14 mouse cellular contexts compared by ENCODE assay signal in genomic region chr3:56302346-56303185, GRCm38 (mm10).
DNase-seq lines count a peak whose midpoint lies in the region; ATAC-seq lines count a peak whose summit lies in the region.
"Had no signal": no experiment of that assay in that cellular context is flagged by ENCODE, and none has a peak within 500 bp of the region (broad histone marks: within the 10 kb centered on the region; RNA-seq: fewer than 3 reads in every experiment).

No protein-coding gene starts in this region.

- peak; percentile 85 for ATAC-seq in hindbrain, embryonic 13.5 days (ENCODE audit: low FRiP score)
- peak; percentile 93 for ATAC-seq in neural tube, embryonic 13.5 days (ENCODE audit: low read depth)
- no peak for ATAC-seq in frontal cortex, adult (ENCODE audit: low TSS enrichment)
- ATAC-seq: activated CD4-positive, CD25-positive, alpha-beta regulatory T cell, adult 4 months; CD4-positive, CD25-positive, alpha-beta regulatory T cell, adult 4 months had no signal

- 9% methylated on average over 7 of the region's 7 CpGs for WGBS in hindbrain, embryonic 13.5 days
- 7% methylated on average over 7 of the region's 7 CpGs for WGBS in neural tube, embryonic 13.5 days

- intact Hi-C loops in heart, postnatal 25 days (cut with DNase I): no loop called here

- peaks cover 10% of the 10 kb centered on the region; the same call in 1 of the 2 replicates for H3K4me1 ChIP-seq in hindbrain, embryonic 13.5 days (replicated peaks)
- H3K4me1 ChIP-seq in neural tube, embryonic 13.5 days (replicated peaks): peaks cover 15% of the 10 kb centered on the region

- DNase-seq in left cerebral cortex, adult 11 months (ENCODE audit: low spot score): peak; percentile 18
- DNase-seq in left cerebral cortex, adult 8-10 months (ENCODE audit: low spot score in 2 of 2): no peak
- peak; percentile 75 for DNase-seq in embryo, embryonic 10.5 days (ENCODE audit: low spot score)
- no peak for DNase-seq in heart, postnatal 25 days (ENCODE audit: low spot score)
- no peak for DNase-seq in cerebellum, adult 9-10 months
- DNase-seq: kidney, adult 8-10 months; lung, adult 18-20 months; right cerebral cortex, postnatal 14 days had no signal

- H3K36me3 ChIP-seq in hindbrain, embryonic 13.5 days: no peaks in the 10 kb centered on the region
- H3K36me3 ChIP-seq in neural tube, embryonic 13.5 days: no peaks in the 10 kb centered on the region

- H3K9me3 ChIP-seq in hindbrain, embryonic 13.5 days: 0 out of 2 replicates have a peak, but pooled peaks cover 4% of the 10 kb centered on the region
- no peaks in the 10 kb centered on the region for H3K9me3 ChIP-seq in neural tube, embryonic 13.5 days

- H3K4me3 ChIP-seq in hindbrain, embryonic 13.5 days: no peak overlapping the region
- no peak overlapping the region for H3K4me3 ChIP-seq in neural tube, embryonic 13.5 days
- H3K4me3 ChIP-seq: left cerebral cortex, adult 2 months had no signal

- no peak overlapping the region for H3K27ac ChIP-seq in hindbrain, embryonic 13.5 days
- H3K27ac ChIP-seq in neural tube, embryonic 13.5 days (replicated peaks): no peak overlapping the region
- H3K27ac ChIP-seq: left cerebral cortex, adult 2 months had no signal

- no peak overlapping the region for H3K4me2 ChIP-seq in hindbrain, embryonic 13.5 days
- no peak overlapping the region for H3K4me2 ChIP-seq in neural tube, embryonic 13.5 days

- no peak overlapping the region for H3K9ac ChIP-seq in hindbrain, embryonic 13.5 days
- H3K9ac ChIP-seq in neural tube, embryonic 13.5 days: no peak overlapping the region

- H3K27me3 ChIP-seq in hindbrain, embryonic 13.5 days: no peaks in the 10 kb centered on the region
- no peaks in the 10 kb centered on the region for H3K27me3 ChIP-seq in neural tube, embryonic 13.5 days

Comparison
In these comparisons a context has a peak if more than half of its experiments do, and no peak if none do; other contexts are left out.
1. DNase-seq: peak in left cerebral cortex, adult 11 months (single experiment) and embryo, embryonic 10.5 days (single experiment); none in left cerebral cortex, adult 8-10 months (0 of 2), heart, postnatal 25 days (single experiment) and cerebellum, adult 9-10 months (single experiment).